Mouse (Mus musculus): ENCODE measurements around the gene Pgpep1.

Gene Pgpep1

DNA sequence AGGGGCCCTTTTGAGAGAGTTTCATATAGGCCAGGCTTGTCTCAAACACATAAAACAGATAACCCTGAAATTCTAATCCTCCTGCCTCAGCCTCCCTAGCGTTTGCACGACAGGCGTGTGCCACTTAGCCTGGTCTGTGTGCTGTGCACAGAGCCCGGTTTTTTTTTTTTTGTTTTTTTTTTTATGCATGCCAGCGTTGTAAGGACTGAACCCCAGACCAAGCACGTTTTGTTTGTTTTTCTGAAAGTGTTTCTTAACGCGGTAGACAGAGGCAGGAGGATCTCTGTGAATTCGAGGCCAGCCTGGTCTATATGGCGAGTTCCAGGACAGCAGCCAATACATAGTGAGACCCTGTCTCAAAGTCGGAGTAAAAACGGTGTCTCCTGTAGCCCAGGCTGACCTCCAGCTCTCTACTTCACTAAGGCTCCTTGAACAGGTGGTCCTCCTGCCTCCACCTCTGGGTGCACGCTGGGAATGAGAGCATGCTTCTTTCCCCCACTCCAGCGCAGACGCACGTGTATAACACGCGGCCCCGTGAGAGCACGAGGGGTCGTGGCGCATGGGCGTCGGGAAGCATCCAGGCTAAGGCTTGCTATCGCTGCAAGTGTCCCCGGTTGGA is 51.3 kb downstream of the Pgpep1 start, which contains the start of gene Ssbp4:
Gene Ssbp4 (minus strand): TSS at position 124 of the 619 bp plus-strand sequence.
- DNase-seq (ENCODE audit: low spot score in 2 of 2) = no peak

DNA sequence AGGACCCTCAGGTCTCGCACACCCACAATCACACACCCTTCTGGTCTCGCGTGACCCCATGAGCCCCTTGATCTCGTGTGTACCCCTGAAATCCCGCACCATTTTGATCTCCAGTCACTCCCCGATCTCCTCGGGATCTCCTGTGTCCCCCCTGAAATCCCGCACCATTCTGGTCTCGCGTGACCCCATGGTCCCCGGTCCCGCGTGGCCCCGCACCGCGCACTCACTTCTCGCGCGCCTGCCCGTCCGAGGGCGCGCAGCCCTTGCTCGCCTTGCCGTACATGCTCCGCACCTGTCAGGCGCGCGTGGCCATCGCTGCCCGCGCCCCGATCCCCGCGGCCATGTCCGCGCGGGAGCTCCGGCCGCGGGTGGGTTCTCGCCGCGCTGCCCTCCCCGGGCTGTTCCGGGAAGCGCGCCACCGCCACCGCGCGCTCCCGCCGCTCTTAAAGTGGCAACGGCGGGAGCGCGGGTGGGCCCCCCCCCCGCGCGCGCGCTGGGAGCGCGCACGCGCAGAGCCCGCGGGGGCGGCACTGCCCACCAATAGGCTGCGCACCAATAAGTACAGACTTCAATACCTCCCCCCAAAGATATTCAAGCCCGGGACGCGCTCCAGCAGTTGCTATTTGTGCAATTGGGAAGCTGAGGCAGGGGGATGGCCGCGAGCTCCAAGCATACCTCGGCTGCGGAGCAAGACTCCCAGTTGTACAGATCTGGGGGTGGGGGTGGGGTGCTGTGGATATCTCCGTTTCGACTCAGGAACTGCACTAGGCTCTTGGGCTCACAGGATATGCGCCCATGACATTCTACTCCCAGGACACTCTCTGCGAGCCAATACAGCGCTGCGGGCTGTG is 52.1 kb downstream of the Pgpep1 start:
- DNase-seq (ENCODE audit: low spot score in 2 of 2) = peak in 1 of 2 experiments; percentile 48

DNA sequence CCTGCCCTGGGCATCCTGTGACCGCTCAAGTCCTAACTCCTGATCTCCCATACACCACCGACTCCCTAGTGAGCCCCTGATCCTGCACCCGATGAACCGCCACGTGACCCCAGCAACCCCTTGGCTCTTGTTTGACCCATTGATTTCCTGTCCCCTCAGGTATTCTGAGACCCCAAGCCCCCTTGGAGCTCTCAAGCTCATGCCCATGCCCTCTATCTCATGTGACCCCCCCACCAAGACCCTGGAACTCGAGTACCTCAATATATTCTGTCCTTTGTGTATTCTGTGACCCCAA is 52.6 kb downstream of the Pgpep1 start:
- no peak for DNase-seq (ENCODE audit: low spot score in 2 of 2)

DNA sequence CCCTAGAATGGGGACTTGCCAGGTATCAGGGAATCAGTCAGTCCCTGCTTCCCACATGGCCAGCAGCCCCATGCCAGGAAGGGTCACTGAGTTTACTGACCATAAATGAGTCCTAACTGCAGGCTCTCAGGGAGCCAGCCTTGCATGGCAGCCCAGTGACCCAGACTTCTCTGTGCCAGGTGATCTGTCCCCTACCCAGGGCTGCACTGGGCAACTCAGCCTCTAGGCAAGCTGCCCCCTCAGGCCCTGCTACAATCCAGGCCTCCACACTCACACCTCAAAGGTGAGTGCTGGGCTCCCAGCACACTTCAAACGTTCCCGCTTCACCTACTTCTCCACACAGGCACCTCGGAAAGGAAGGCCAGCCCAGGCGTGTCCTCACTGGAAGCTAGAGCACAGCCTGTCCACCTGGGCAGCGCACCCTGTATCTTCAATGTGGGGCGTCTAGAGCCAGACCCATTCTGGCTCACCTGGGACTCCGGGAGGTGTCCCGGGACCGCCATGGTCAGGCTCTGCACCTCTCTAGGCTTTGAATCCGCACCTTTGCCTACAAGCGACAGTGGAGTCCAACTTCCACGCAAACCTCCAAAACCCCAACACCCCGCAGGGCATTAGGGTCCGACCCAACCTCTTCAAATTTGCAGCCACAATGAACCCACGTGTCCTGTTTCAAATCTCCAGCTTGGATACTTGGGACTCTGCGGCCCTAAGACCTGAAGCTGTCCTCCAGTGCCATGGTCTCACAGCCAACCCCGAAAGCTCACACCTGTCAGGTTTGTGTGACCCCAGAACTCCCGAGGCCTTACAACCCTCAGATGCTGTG is 53.2 kb downstream of the Pgpep1 start:
- no peak for DNase-seq (ENCODE audit: low spot score in 2 of 2)

DNA sequence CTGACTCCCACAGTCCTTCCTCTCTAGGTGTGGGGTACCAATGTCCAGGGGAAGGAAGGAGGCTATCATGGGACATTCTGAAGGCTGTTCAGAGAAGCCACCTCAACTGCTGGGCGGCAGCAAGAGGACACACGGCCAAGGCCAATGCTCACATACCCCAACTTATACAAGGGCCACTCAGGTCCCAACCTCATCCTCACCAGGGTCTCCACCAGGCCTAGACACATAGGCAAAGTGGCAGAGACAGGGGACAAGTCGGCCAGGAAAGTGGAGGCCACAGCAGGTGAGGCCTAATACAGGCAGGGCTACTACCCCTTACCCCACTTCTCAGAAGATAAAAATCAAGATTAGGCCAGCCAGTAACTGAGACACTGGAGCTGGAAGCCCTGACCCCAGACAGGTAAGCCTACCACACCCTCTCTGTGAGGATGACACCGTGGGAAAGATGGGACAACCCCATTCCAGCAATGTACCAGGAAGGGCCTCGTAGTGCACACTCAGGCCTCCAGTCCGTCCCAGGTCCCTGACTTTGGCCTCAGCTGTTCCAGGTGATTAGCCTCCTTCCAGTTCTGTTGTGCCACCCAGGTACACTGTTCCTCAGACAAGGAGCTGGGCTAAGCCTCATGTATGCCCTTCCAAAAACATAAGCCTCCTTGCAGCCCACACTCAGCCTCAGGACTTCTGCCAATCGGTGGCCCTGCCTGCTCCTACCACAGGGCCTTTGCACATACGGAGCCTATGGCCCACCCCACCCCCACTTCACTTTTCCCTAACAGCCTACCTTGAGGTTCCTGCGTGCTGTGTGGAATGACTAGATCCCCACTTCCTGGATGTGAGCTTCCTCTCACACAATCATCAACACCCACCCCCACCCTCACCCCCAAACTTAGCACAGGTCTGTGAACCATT is 54.1 kb downstream of the Pgpep1 start:
- no peak for DNase-seq (ENCODE audit: low spot score in 2 of 2)

DNA sequence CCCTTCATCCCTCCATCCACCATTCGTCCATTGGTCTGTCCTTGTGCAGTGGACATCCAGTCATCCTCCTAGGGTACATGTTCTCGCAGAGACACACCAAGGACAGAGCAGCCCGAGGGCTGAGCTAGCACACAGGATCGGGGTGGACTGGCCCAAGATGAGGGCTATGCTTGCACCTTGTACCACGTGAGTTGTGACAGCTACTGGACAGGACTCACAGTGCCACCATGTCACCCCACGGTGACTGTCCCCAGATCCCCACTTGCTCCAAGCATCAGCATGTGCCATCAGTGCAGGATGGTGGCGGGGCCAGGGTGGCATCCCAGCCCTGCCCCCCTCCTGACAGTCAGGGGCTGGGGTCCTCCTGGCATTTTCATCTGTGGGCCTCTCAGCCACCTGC is 55.6 kb downstream of the Pgpep1 start:
- no peak for DNase-seq (ENCODE audit: low spot score in 2 of 2)

DNA sequence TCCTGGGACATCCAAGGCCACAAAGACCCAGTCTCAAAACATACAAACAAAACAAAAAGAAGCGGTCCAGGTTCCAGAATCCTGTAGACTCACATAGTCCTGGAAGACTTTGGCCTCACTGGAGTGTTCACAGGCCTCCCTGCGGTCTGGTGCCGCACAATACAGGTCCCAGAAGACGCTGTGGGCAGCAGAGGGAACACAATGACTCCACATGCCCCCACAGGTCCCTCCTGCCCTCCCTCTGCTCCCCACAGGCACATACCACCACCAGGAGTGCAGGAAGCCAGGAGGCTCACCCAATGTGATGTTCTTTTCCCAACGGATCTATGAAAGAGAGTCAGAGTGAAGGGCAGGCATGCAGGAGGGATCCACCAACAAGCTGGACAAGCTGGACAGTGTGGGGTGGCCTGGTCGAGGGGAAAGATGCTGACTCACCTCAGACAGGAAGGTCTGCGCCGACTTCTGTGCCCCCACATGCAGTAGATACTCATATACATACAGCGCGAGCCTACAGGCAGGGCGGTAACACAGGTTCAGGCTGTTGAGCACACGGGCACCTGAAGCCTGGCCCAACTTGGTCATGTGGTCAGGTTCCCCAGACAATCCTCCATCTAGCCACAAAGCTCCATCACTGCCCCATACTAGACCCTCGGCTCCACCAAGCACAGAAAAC is 57.9 kb downstream of the Pgpep1 start:
- DNase-seq (ENCODE audit: low spot score in 2 of 2) = no peak

DNA sequence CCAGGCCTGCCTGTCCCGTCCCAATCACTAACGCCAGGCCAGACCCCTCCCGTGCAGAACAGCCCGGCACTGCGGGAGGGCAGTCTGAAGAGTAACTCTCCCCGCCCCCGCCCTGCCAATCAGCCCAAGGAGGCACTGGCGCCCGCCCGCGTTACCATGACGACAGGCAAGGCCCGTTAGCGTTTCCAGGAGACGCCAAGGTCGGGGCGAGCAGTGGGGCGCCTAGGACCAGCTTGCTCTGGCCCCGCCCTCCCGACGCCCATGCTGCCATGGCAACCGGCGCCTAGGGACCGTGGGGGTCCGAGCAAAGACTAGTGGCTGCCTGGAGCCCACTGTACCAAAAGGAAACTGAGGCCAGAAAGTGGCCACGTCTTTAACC is 58.9 kb downstream of the Pgpep1 start:
- DNase-seq (ENCODE audit: low spot score in 2 of 2) = peak in 1 of 2 experiments; percentile 75

DNA sequence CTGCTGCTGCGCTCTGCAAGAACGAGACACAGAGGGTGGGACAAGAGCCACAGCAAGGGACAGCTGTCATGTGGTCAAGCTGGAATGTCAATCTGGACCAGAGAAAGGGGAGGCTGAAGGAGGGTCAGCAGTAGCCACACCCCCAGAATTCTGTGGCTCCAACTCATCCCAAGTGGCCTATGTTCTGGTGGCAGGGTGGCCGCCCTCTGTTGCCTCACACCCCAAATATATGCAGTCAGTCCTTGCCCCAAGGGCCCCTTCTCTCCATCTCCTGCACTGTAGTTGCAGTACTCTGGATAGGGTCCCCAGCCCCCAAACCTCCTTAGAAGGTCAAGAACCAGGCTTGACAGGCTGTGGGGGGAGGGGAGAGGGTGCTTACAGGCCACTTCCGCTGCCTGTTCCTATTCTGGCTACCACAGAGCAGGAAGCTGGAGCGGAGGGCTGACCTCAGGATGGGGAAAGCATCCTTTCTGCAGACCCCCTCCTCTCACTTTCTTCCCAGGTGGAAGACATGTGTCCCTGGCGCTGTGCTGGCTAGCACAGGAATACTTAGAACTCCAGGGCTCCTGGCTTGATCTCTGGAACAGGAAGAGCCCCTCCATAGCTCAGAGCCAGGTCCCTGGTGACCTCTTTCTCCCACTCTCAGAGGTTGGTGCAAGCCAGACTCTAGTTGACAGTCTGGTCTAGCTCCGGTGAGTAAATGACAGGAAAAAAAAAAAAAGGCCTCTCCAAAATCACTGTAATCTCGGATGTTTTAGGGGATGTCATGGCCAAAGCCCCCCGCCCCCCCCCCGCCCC is 59.5 kb downstream of the Pgpep1 start:
- no peak for DNase-seq (ENCODE audit: low spot score in 2 of 2)

DNA sequence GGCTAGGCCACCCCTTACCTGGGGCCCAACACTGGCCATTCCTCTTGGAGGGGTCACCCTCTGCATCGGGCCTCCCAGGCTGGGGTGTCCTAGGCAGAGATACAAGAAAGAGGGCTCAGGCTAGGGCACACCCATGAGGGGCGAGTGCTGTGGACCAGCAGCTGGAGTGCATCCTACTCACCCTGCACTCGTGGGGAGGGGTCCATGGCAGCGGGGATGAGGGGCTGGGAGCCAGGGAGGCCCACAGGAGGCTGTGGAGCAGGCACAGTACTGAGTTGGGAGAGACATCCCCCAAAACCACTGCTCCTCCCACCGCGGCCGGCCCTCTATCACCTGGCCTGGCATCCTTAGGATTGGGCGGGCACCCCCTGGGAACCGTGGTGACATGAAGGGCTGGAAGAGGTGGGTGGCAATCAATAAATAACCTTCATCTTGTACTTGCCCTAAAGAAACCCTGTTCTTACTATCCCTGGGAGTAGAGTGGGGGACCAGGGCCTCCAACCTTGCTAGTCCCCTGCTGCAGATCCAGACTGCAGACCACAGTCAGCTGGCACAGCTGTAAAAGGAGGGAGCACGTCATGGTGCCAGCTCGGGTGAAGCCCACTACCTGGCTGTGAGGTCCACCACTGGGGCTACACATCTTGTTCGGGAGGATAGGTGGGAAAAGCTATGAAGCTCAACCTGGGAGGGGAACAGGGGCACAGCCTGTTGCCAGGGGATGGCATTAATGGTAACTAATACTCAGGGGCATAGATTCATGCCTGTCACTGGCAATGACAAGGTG is 60.5 kb downstream of the Pgpep1 start:
- no peak for DNase-seq (ENCODE audit: low spot score in 2 of 2)

DNA sequence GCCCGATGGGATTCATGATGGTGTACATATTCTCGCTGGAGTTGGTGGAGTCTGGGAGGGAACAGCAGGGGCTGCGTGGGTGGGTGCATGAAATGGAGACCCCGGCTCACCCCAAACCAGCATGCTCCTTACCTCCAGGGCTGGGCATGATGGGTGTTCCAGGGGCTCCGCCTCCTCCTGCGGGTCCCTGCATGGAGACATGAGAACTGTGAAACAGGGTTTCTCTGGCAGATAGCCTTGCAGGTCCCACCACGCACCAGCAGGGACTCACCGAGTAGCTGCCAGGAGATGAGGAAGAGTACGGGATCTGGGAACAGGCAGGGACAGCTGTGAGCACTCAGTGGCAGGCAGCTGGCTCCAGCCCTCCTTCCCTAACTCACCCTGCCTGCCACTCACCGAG is 61.5 kb downstream of the Pgpep1 start:
- DNase-seq (ENCODE audit: low spot score in 2 of 2) = peak in 1 of 2 experiments; percentile 34

DNA sequence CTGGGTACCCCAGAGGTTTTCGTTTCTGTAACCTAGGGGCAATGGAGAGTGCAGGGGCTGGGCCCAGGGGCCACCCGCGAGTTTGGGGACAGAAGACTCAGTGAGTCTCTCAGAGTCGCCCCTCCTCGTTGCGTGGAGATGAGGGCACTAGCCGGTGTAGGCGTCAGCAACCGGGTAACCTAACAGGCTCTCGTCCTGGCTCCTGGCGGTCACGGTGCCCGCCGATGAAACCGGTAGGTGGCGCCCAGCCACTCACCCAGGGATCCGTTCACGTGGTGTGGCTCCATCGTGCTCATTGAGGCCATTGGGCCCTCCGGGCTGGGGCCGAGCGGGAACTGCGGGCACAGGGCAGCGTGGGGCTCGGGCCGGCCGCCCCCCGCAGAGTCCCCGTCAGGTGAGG is 61.9 kb downstream of the Pgpep1 start:
- DNase-seq (ENCODE audit: low spot score in 2 of 2) = peak; percentile 78

DNA sequence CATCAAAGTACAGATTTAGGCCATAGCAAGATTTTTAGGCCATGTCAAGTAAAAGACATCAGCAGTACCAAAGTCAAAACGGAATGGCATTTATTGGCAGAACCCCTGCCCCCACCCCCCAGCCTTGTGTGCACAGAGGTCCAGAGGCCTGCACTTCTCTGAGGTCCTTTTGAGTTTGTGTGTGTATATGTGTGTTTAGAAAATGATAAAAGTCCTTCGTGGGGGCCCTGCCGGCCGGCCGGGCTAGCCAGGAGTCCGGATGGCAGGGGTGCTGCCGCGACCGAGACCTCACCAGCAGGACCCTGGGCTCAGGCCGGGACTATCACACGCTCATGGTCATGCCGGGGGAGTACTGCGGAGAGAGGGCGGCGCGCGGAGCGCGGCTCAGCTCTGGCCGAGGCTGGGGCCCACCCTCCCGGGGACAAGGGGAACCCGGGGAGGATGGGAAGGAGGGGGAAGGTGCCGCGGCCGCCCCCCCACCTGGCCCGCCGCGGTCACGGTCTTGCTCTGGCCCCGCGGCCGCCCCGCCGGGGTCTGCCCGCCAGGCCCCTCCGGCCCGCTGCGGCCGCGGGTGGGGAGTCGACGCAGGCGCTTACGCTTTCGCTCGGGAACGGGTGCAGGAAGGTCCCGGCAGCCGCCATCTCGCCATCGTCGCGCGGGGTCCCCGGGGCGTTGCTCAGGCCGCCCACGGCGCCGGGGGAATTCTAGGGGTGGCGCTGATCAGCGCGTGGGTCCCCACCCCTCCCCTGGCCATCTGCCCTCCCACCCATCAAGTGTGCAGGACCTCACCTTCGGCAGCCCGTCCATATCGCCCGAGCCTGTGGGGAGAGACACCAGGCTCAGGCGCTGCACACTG is 62.5 kb downstream of the Pgpep1 start:
- no peak for DNase-seq (ENCODE audit: low spot score in 2 of 2)

DNA sequence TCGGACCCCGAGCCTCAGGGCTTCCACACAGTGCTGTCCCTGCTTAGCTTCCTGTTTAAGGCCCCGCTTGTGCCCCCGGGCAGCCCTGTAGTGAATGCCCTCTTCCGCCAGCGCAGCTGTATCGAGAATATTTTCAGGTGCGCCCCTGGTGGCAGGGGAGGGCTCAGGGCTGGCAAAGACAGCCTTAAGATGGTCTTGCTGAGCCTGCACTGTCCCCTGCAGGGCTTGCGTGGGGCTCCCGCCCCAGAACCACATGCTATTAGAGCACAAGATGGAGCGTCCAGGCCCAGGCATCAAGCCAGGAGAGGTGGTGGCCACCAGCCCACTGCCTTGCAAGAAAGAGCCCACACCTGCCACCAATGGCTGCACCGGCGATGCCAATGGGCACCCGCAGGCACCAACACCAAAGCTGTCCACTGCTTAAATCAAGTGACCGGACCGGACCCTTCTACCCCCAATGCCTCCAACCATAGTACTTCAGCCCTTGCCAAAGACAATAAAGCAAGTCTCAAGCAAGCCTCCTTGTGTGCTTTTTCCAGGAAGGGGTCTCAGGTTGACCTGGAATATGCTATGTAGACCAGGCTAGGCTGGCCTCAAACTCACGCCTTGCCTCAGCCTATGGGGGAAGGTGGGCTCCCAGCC is 63.3 kb downstream of the Pgpep1 start:
- peak in 1 of 2 experiments; percentile 36 for DNase-seq (ENCODE audit: low spot score in 2 of 2)
